Mouse (Mus musculus) neural tube, embryonic 14.5 days (tissue): ENCODE data around the gene Trim7. TPM values are rescaled to one million over a fixed set of nuclear protein-coding genes. Genes with fewer than 3 reads are reported as not detected.

Experiments
- ATAC-seq: fragments of 200-750 bp; cut with Nextera tagmentation; 2 replicates; pipeline ENCODE4 v1.8.0; 2017; ENCODE audit warnings: low read depth, mild to moderate bottlenecking, moderate TSS enrichment, moderate library complexity
- H3K27ac ChIP-seq: fragments of 300-500 bp; sonication (generic); 2 replicates; pipeline ENCODE4 v1.5.1; 2014; ENCODE audit warnings: low read depth, mild to moderate bottlenecking, control low read depth, low read length, moderate library complexity, mixed read lengths
- H3K27me3 ChIP-seq: fragments of 300-500 bp; sonication (generic); 2 replicates; pipeline ENCODE4 v1.6.1; 2014; ENCODE audit warnings: low read length; ENCODE audit not compliant: control insufficient read depth, insufficient read depth
- H3K36me3 ChIP-seq: fragments of 300-500 bp; sonication (generic); 2 replicates; pipeline ENCODE4 v1.6.1; 2014; ENCODE audit warnings: low read length, mixed read lengths; ENCODE audit not compliant: control insufficient read depth, insufficient read depth
- H3K4me1 ChIP-seq: fragments of 300-500 bp; sonication (generic); 2 replicates; pipeline ENCODE4 v1.6.1; 2014; ENCODE audit warnings: low read length; ENCODE audit not compliant: control insufficient read depth, insufficient read depth
- H3K4me2 ChIP-seq: fragments of 300-500 bp; sonication (generic); 2 replicates; pipeline ENCODE4 v1.6.1; 2014; ENCODE audit warnings: mild to moderate bottlenecking, low read depth, low read length, control low read depth
- H3K4me3 ChIP-seq: fragments of 300-500 bp; sonication (generic); 2 replicates; pipeline ENCODE4 v1.5.1; 2014; ENCODE audit warnings: low read depth, low read length, control low read depth, mixed read lengths
- H3K9ac ChIP-seq: fragments of 300-500 bp; sonication (generic); replicated peaks from 2 replicates; pipeline ENCODE4 v1.6.1; 2014; ENCODE audit warnings: low read depth, mild to moderate bottlenecking, control low read depth, low read length, mixed read lengths
- H3K9me3 ChIP-seq: fragments of 300-500 bp; sonication (generic); 2 replicates; pipeline ENCODE4 v1.6.1; 2016; ENCODE audit warnings: low read length; ENCODE audit not compliant: control insufficient read depth
- WGBS: fragments of 180-500 bp; shearing (Covaris S2); extraction: QIAGEN DNeasy Blood & Tissue Kit; methylation state at CpG from one replicate; pipeline ENCODE4 v1.1.7; 2014; 5-methylcytosine and 5-hydroxymethylcytosine counted together
- polyA plus RNA-seq: library from polyadenylated mRNA; unstranded; fragments of >200 nt; fragmentation: Nextera tagmentation; extraction: Ambion mirVana; gene quantifications from 2 replicates; pipeline ENCODE4 v1.2.1, GENCODE M21; 2014

Trim7 gene
- polyA plus RNA-seq, 1 experiment from 2014 or later, result 2.0 TPM

DNA sequence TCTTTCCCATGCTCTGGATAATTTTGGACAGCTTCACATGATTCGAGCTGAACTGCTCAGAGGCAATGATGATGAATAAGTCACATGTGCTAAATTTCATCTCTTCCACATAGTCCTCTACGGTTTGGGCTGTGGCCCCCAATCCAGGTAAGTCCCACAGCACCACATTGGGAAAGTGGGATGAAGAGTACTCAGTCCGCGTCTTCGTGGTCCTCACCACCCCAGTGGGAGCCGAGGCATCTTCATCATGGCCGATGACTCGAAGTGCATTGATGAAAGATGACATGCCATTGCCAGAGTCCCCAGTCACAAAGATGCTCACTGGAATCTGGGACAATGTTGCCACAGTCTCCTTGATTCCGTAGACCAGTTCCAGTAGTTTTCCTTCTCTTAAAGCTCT lies 40.5 kb downstream of the Trim7 start:
- Histone ChIP-seq H3K4me2 (no peak overlapping the region), H3K27ac (no peak overlapping the region), H3K4me3 (no peak overlapping the region), H3K9me3 (no peaks in the 10 kb centered on the region), H3K27me3 (no peaks in the 10 kb centered on the region), H3K36me3 (no peaks in the 10 kb centered on the region), H3K4me1 (no peaks in the 10 kb centered on the region; the same call in 1 of the 2 replicates), H3K9ac (no peak overlapping the region)
- ATAC-seq, result no peak
- WGBS, result 95% methylated on average over 9 of the region's 9 CpGs

DNA sequence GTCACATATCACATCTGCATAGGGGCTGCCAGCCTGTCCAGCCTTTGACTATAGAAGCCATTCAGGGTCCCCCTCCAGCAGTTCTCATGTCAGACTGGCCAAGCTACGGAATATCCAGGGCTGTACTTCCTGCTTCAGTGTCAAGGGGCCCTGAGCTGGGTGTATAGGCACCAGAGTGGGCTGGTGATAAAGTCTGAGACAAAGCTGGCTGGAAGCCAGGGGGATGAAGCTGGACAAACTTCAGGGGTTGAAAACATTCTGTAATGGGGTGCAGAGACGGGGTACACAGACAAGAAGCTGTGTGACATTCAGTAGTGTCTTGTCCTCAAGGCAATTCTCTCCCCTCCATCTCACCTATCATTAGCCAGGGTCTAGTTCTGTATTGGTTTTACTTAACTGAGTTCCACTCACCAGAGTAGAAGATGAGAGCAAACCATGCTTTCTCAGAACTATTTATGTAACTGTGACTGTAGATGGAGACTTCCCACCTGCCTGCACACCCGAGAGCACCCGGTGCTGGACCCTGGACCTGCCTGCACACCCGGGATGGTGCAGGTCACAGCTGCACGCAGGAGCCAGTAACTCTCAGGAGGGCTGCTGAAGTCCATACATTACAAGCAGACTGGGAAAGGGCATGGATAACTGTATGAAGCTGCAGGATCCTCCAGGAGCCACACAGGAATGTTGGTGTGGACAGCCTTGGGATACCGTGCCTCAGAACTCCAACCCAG lies 43.6 kb downstream of the Trim7 start:
- Histone ChIP-seq H3K4me1 (no peaks in the 10 kb centered on the region; the same call in 1 of the 2 replicates), H3K9me3 (no peaks in the 10 kb centered on the region), H3K27ac (no peak overlapping the region), H3K36me3 (no peaks in the 10 kb centered on the region), H3K4me3 (no peak overlapping the region), H3K9ac (no peak overlapping the region), H3K4me2 (no peak overlapping the region), H3K27me3 (0 out of 2 replicates have a peak, but pooled peaks cover 2% of the 10 kb centered on the region)
- WGBS, result 79% methylated on average over 7 of the region's 7 CpGs
- no peak for ATAC-seq

DNA sequence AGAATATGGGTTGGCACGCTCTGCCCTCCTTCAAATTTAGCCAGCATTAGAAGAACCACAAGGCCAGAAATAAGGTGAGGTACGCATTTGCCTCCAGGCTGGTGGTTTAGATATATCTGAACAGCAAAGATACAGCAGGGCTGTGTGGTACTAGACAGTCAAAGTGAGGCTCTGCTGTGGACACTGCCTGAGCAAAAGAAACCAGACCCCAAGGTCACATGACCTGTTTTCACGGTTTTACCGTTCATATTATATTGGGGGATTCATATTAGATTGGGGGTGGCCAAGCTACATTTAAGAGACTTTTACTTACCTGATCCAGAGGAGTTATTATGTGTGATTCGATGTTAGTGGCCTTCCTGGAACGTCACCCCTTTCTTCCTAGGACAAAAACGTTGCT lies 44.8 kb downstream of the Trim7 start:
- peak overlapping the region; percentile 46; the same call in 1 of the 2 replicates for H3K9ac ChIP-seq
- no peak overlapping the region for H3K27ac ChIP-seq
- no peaks in the 10 kb centered on the region for H3K36me3 ChIP-seq
- H3K9me3 ChIP-seq, result no peaks in the 10 kb centered on the region
- 0 out of 2 replicates have a peak, but pooled peaks cover 2% of the 10 kb centered on the region for H3K27me3 ChIP-seq
- peak overlapping the region; percentile 36 for H3K4me3 ChIP-seq
- peak overlapping the region; percentile 70 for H3K4me2 ChIP-seq
- WGBS, result 39% methylated on average over 7 of the region's 7 CpGs
- ATAC-seq, result no peak
- no peaks in the 10 kb centered on the region; the same call in 1 of the 2 replicates for H3K4me1 ChIP-seq

DNA sequence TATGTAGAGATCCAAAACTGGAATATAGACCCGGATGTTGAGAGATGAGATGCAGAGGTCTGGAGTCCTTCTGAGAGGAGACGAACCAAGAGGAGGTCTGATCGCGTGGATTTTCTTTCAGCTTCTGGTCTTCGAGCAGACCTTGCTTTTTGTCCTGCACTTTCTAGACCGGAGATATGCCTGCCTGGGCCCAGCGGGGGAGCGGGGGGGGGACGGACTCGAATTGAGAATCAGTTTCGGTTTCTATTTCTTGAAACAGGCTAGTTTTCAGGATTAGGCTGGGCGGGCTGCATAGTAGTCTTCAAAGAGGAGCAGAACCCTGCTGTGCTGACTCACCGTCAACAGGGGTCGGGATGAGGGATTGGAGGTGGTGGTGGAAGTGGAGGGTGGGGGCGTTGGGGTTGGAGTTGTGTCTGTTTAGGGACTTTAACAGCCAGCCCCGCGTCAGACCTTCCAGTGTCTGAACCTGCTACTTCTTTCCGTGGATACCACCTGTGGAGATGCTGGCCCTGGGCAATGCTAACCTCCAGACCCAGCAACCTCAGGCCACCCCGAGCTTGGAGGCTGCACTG lies 45.3 kb downstream of the Trim7 start, which contains the start of gene Irgm1:
TSS of gene Irgm1 (minus strand) at position 483 of the 572 bp plus-strand sequence.
- 4% methylated on average over 19 of the region's 19 CpGs for WGBS
- peak; percentile 62 for ATAC-seq
- H3K27ac ChIP-seq, result no peak within 1 kb of the TSS

DNA sequence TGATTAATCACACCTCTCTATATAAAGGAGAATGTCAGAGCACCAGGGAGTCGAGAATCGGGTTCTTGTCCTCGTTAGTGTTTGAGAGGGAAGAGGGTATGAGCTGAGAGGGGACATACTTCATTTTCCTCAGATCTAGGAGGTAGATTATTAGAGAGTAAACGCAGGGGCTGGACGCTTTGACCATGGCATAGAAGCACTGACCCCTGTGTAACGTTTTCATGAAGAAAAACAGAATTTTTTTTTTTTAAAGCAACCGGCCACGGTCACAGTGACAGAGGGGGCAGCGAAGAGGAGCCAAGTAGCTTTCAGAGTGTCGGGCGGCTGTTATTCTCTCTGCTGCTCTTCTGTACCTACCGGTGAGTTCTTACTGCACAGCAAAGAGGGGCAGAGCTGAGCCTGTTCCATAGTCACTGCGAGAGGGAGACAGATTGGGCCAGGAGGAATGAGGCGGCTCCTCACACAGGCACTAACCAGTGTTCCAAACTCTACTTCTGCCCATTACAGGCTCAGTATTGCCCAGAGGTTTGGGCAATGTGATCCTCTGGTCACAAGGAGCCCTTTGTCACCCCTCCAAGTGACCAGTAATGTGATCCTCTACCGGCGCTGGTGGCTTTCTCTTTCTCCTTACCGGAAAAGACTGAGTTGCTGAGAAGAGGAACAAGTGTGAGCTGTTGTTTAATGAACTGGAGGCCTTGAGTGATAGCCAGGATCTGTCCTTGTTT lies 46.0 kb downstream of the Trim7 start:
- H3K36me3 ChIP-seq, result no peaks in the 10 kb centered on the region
- H3K27ac ChIP-seq, result no peak overlapping the region
- H3K9me3 ChIP-seq, result no peaks in the 10 kb centered on the region
- 0 out of 2 replicates have a peak, but pooled peaks cover 2% of the 10 kb centered on the region for H3K27me3 ChIP-seq
- peak overlapping the region; percentile 70 for H3K4me2 ChIP-seq
- 0 out of 2 replicates have a peak, but pooled peaks have one; percentile 26 for ATAC-seq
- peak overlapping the region; percentile 36 for H3K4me3 ChIP-seq
- 11% methylated on average over 17 of the region's 17 CpGs for WGBS
- peak overlapping the region; percentile 46 for H3K9ac ChIP-seq
- no peaks in the 10 kb centered on the region; the same call in 1 of the 2 replicates for H3K4me1 ChIP-seq

More for the DNA sequence above, 45.3 kb downstream of the Trim7 start, which contains the start of gene Irgm1:
- Histone ChIP-seq H3K9ac (peak within 1 kb of the TSS; percentile 46), H3K4me1 (no peaks in the 10 kb centered on the region; the same call in 1 of the 2 replicates), H3K36me3 (no peaks in the 10 kb centered on the region), H3K9me3 (no peaks in the 10 kb centered on the region), H3K27me3 (0 out of 2 replicates have a peak, but pooled peaks cover 2% of the 10 kb centered on the region), H3K4me2 (peak within 1 kb of the TSS; percentile 70), H3K4me3 (peak within 1 kb of the TSS; percentile 36)

DNA sequence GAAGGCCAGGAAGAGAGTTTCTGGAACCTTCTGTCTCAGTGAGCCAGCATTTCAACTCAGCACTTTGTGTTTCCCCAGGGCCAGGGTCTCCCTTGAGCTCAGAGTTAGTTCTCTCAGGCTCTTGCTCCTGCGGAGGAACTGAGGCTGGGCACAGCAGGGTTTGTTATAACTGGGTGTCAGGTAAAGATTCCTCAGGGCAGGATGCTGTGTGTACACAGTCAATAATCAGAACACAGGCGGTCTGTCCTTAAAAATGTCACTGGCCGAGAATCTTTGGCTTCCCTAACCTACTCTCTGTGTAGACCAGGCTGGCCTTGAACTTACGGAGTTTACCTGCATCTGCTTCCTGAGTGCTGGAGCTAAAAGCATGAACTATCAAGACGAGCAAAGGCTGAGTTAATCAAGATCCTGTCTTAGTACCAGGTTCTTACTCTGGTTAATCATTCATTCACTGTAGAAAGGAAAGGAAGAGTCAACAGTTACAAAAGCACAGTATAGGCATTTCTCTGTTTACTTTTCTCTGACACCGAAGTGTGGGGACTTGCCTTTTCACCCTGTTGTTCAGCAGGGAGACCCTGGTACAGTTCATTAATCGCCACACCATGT lies 46.9 kb downstream of the Trim7 start:
- Histone ChIP-seq H3K27me3 (0 out of 2 replicates have a peak, but pooled peaks cover 2% of the 10 kb centered on the region), H3K27ac (no peak overlapping the region), H3K4me2 (no peak overlapping the region), H3K4me3 (no peak overlapping the region), H3K9ac (no peak overlapping the region), H3K9me3 (no peaks in the 10 kb centered on the region), H3K36me3 (no peaks in the 10 kb centered on the region), H3K4me1 (no peaks in the 10 kb centered on the region; the same call in 1 of the 2 replicates)
- WGBS, result 83% methylated on average over 7 of the region's 7 CpGs
- no peak for ATAC-seq

DNA sequence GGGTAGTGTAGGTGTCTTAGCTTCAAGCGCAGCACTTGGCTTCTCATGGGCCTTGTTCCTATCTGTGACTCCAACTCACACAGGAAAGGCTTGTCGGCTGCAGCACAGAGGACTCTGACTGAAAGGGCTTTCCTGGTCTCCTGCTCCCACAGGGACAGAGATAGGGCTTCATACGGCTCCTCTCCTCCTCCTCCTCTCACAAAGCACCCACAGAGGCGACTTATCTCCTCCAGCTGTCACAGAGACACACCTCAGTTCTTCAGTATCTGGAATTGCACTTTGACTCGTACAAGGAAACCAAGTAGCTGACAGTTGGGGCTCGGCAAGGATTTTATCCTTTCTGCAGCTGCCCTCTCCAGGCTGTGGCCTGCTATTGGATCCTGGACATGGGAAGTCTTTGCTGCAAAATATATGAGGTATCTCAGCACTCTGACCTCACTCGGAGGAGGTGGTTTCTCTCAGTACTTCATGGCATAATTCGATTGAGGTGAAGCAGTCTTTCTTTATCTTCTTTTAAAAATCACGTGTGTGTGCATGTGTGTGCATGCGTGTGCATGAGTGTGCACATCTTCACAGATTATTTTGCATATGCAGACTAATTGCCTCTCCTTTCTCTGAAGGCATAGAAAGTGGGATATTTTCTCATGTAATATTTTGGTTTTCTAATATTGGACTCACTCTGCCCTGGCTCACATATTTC lies 47.8 kb downstream of the Trim7 start:
- Histone ChIP-seq H3K27ac (no peak overlapping the region), H3K4me2 (no peak overlapping the region), H3K36me3 (no peaks in the 10 kb centered on the region), H3K27me3 (0 out of 2 replicates have a peak, but pooled peaks cover 2% of the 10 kb centered on the region), H3K9ac (no peak overlapping the region), H3K4me3 (no peak overlapping the region), H3K9me3 (no peaks in the 10 kb centered on the region), H3K4me1 (no peaks in the 10 kb centered on the region; the same call in 1 of the 2 replicates)
- ATAC-seq, result no peak
- 79% methylated on average over 10 of the region's 10 CpGs for WGBS

DNA sequence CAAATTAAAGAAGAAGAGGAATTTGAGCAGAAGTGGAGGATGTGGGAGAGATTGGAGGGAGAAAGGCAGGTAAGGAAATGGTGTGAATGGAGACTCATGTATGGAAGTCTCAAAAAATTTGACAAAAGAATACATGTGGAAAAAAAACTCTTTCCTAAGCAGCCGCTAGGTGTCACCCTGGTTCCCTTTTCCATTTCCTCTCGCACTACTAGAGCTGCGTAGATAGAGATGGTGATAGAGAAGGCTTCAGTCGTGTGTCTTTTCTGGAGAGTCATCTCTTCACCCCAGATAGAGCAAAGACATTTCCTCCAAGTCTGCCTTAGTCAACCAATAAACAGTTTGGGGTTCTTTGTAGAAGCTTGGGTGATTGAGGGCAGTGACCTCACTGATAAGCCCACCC lies 48.5 kb downstream of the Trim7 start:
- no peak overlapping the region for H3K4me3 ChIP-seq
- 2% methylated on average over 4 of the region's 4 CpGs for WGBS
- no peaks in the 10 kb centered on the region for H3K36me3 ChIP-seq
- H3K27me3 ChIP-seq, result 0 out of 2 replicates have a peak, but pooled peaks cover 2% of the 10 kb centered on the region
- H3K9me3 ChIP-seq, result no peaks in the 10 kb centered on the region
- H3K4me1 ChIP-seq, result no peaks in the 10 kb centered on the region; the same call in 1 of the 2 replicates
- no peak overlapping the region for H3K4me2 ChIP-seq
- peak; percentile 80 for ATAC-seq
- no peak overlapping the region for H3K9ac ChIP-seq
- H3K27ac ChIP-seq, result no peak overlapping the region
